Mouse (Mus musculus): Measurements from ENCODE around the gene Vps13d. TPM values are rescaled to one million over a fixed set of nuclear protein-coding genes. Genes with fewer than 3 reads are reported as not detected.

Gene Vps13d
- polyA plus RNA-seq, 1 experiment from 2014 or later = 11.6 TPM

DNA sequence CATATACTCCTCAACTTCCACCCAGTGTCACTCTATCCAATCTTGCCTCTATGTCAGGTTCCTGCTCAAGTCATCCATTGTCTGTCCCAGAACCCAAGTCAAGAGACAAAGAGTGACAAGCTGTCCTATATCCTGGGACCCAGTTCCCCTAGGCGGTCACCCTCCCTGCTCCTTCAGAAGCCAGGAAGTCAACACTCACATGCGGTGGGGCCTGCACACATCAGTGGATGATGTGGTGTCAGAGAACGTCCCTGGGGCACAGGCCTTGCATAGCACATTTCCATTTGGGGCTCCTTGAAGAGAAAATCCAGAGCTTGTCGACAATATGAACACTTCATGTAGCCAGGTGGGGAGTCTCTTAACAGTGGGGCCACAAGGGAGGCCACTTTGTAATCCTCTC lies 29.8 kb upstream of the Vps13d start:
- Histone ChIP-seq H3K4me1 (replicated peaks) (peaks cover 4% of the 10 kb centered on the region; the same call in 1 of the 2 replicates), H3K4me3 (replicated peaks) (no peak overlapping the region), H3K36me3 (no peaks in the 10 kb centered on the region), H3K9me3 (no peaks in the 10 kb centered on the region), H3K27me3 (no peaks in the 10 kb centered on the region), H3K27ac (no peak overlapping the region), H3K4me2 (no peak overlapping the region), H3K9ac (replicated peaks) (no peak overlapping the region)
- ATAC-seq (ENCODE audit: insufficient number of reproducible peaks, insufficient read depth, low FRiP score, low TSS enrichment, low read depth) = no peak
- 80% methylated on average over 4 of the region's 4 CpGs for WGBS

DNA sequence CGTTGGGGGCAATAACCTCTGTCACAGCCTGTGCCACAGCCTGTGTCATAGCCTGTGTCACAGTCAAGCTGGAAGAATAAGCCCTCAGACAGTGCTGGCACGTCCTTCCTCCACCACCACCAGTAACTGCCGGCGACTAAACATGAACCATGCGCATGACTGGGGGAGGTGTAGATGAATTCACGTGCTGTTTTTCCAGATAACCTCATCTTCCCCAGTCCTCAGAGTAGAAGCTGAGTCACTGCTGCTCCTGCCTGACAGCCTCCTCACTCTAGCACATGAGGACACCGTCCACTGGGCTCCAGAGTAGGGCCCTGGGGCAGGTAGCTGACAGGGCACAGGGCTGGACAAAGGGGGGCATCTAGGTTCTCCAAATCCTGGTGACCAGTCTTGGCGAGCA lies 27.3 kb upstream of the Vps13d start:
- Histone ChIP-seq H3K4me2 (no peak overlapping the region), H3K4me3 (replicated peaks) (no peak overlapping the region), H3K27ac (no peak overlapping the region), H3K27me3 (no peaks in the 10 kb centered on the region), H3K9me3 (no peaks in the 10 kb centered on the region), H3K9ac (replicated peaks) (no peak overlapping the region), H3K36me3 (no peaks in the 10 kb centered on the region), H3K4me1 (replicated peaks) (0 out of 2 replicates have a peak, but pooled peaks cover 4% of the 10 kb centered on the region)
- WGBS = 82% methylated on average over 8 of the region's 8 CpGs
- no peak for ATAC-seq (ENCODE audit: insufficient number of reproducible peaks, insufficient read depth, low FRiP score, low TSS enrichment, low read depth)

DNA sequence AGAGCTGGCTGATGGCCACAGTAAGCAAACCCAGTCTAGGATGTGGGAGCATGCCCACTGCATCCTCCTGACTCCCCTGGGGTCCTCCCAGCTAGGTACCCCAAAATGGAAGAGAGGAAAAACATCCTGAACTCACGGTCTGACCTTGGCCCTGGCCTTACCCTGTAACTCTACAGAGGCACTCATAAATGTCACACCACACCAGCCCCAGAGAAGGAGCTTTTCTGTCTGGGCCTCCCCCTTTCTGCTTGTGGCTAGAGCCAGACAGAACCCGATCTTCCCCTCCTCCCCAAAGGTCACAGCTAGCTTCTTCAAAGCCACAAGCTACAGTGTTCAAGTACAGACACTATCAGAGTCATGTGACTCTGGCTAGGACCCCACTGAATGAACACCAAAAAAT lies 26.6 kb upstream of the Vps13d start:
- Histone ChIP-seq H3K4me3 (replicated peaks) (no peak overlapping the region), H3K9me3 (no peaks in the 10 kb centered on the region), H3K27me3 (no peaks in the 10 kb centered on the region), H3K9ac (replicated peaks) (no peak overlapping the region), H3K27ac (no peak overlapping the region), H3K4me1 (replicated peaks) (0 out of 2 replicates have a peak, but pooled peaks cover 4% of the 10 kb centered on the region), H3K4me2 (no peak overlapping the region), H3K36me3 (no peaks in the 10 kb centered on the region)
- no peak for ATAC-seq (ENCODE audit: insufficient number of reproducible peaks, insufficient read depth, low FRiP score, low TSS enrichment, low read depth)
- WGBS = 57% methylated on average over 2 of the region's 2 CpGs

DNA sequence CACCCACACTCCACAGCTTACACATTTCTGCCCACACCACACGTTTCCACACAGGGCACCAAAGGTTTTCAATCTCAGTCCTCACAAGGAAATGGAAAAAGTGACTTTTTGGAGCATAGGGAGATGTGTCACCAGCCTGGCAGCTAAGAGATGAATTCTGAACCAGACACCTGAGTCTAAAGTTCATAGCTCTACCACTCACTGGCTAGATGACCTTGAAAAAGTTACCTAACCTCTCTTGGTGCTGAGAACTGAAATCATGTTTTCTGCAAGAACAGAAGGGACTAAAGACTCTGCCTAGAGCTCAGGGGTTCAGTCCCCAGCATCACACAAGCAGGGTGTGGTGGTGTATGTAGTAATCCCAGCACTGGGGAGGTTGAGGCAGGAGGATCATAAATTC lies 25.2 kb upstream of the Vps13d start:
- H3K27me3 ChIP-seq = no peaks in the 10 kb centered on the region
- 74% methylated on average over 1 of the region's 1 CpGs for WGBS
- no peak overlapping the region for H3K4me2 ChIP-seq
- no peak overlapping the region for H3K9ac ChIP-seq (replicated peaks)
- H3K4me3 ChIP-seq (replicated peaks) = no peak overlapping the region
- peaks cover 4% of the 10 kb centered on the region; the same call in 1 of the 2 replicates for H3K4me1 ChIP-seq (replicated peaks)
- no peak for ATAC-seq (ENCODE audit: insufficient number of reproducible peaks, insufficient read depth, low FRiP score, low TSS enrichment, low read depth)
- no peaks in the 10 kb centered on the region for H3K36me3 ChIP-seq
- H3K27ac ChIP-seq = no peak overlapping the region
- no peaks in the 10 kb centered on the region for H3K9me3 ChIP-seq

DNA sequence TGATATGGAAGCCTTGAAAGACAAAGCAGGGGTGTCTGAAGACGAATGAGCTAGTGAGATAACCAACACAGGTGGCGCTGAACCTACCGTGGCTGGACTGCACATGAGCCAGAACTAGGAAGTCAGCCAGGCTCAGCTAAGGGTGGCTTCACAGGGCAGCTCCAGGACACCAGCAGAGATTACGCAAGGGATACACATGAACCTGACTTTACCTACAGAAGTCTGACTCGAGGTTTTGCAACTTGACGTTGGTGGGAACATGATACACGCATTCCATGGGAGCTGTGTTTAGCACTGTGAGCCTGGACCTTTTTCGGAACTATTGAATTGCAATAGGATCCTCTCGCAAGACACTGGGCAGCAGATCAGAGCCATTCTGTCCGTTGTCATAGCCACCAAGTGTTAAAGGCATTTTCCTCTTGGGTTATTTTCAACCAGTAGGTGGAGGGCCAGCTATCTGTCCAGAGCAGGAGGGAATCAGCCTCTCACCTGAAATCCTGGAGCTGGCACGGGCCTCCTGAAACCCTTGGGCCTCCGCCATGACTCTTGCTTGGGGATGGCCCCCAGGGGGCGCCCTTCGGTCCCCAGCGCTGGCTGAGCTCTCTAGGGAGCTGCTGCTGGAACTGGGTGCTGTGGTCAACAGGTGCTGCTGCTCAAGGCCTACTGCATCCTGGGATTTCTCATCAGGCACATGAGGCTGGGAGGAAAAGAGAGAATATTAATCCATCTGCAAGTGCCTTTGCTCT lies 24.6 kb upstream of the Vps13d start:
- Histone ChIP-seq H3K9me3 (no peaks in the 10 kb centered on the region), H3K4me3 (replicated peaks) (no peak overlapping the region), H3K4me1 (replicated peaks) (peaks cover 4% of the 10 kb centered on the region; the same call in 1 of the 2 replicates), H3K27ac (no peak overlapping the region), H3K4me2 (no peak overlapping the region), H3K36me3 (no peaks in the 10 kb centered on the region), H3K27me3 (no peaks in the 10 kb centered on the region), H3K9ac (replicated peaks) (no peak overlapping the region)
- 62% methylated on average over 15 of the region's 15 CpGs for WGBS
- ATAC-seq (ENCODE audit: insufficient number of reproducible peaks, insufficient read depth, low FRiP score, low TSS enrichment, low read depth) = no peak

DNA sequence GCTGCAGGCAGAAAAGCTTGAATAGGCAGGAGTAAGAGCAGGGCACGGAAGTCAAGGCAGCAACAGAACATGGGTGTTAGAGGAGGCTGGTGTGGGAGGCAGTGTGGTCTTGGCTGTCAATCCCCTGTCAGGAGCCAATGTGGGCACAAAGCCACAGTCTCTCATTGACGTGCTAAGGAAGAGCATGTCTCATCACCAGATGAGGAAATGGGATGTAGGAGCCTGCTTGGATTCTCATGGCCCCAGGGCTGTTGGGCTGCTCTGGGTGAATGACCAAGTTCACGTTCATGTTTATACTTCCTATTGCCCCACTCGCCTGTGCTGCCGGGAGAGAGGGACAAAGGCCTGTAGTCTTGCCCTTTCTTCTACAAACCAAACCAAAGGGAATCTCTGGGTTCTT lies 23.0 kb upstream of the Vps13d start:
- Histone ChIP-seq H3K4me1 (replicated peaks) (peaks cover 4% of the 10 kb centered on the region; the same call in 1 of the 2 replicates), H3K9me3 (no peaks in the 10 kb centered on the region), H3K4me3 (replicated peaks) (no peak overlapping the region), H3K36me3 (no peaks in the 10 kb centered on the region), H3K9ac (replicated peaks) (no peak overlapping the region), H3K4me2 (no peak overlapping the region), H3K27me3 (no peaks in the 10 kb centered on the region), H3K27ac (no peak overlapping the region)
- no peak for ATAC-seq (ENCODE audit: insufficient number of reproducible peaks, insufficient read depth, low FRiP score, low TSS enrichment, low read depth)
- WGBS = 90% methylated on average over 5 of the region's 5 CpGs

DNA sequence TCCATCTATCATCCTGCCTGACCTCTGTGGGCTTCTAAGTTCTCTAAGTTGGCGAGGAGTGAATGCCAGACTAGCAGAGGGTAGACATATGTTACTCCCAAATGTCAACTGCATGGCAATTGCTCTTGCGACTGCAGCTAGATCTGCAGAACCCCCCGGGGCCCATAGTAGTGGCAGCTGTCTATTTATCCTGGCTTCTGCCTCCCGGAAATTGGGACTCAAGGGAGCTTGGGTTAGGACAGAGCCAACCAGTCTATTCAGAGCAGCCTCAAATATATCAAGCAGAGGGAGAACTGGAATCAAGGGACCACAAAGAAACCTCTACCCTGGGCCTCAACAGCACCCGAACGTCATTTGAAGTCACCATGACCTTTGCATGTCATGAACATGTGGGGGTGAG lies 22.2 kb upstream of the Vps13d start:
- Histone ChIP-seq H3K4me3 (replicated peaks) (no peak overlapping the region), H3K9ac (replicated peaks) (no peak overlapping the region), H3K9me3 (no peaks in the 10 kb centered on the region), H3K27ac (no peak overlapping the region), H3K4me2 (no peak overlapping the region), H3K36me3 (no peaks in the 10 kb centered on the region), H3K4me1 (replicated peaks) (peaks cover 4% of the 10 kb centered on the region; the same call in 1 of the 2 replicates), H3K27me3 (no peaks in the 10 kb centered on the region)
- no peak for ATAC-seq (ENCODE audit: insufficient number of reproducible peaks, insufficient read depth, low FRiP score, low TSS enrichment, low read depth)
- WGBS = 80% methylated on average over 6 of the region's 6 CpGs

DNA sequence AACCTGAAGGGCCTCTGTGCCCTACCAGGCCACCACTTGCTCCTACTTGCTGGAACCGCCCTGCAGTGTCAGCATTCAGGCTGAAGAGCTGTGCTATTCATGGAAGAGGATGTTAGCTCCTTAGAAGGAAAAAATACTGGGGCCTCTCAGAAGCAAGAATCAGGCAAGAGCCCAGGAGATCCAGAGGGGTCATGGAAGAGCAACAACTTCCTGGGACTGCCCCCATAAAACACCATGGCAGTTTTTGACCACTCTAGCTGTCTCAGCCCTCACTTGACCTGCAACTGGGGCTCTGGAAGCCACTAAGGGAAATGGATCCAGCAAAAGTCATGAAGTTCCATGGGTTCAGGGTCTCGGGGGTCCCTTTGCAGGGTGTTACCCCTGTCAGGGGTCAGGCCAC lies 20.6 kb upstream of the Vps13d start:
- no peak overlapping the region for H3K27ac ChIP-seq
- no peak overlapping the region for H3K9ac ChIP-seq (replicated peaks)
- ATAC-seq (ENCODE audit: insufficient number of reproducible peaks, insufficient read depth, low FRiP score, low TSS enrichment, low read depth) = no peak
- no peaks in the 10 kb centered on the region for H3K27me3 ChIP-seq
- H3K4me2 ChIP-seq = no peak overlapping the region
- H3K9me3 ChIP-seq = no peaks in the 10 kb centered on the region
- H3K4me3 ChIP-seq (replicated peaks) = no peak overlapping the region
- H3K36me3 ChIP-seq = no peaks in the 10 kb centered on the region
- H3K4me1 ChIP-seq (replicated peaks) = no peaks in the 10 kb centered on the region; the same call in 1 of the 2 replicates
- WGBS = 81% methylated on average over 2 of the region's 2 CpGs

DNA sequence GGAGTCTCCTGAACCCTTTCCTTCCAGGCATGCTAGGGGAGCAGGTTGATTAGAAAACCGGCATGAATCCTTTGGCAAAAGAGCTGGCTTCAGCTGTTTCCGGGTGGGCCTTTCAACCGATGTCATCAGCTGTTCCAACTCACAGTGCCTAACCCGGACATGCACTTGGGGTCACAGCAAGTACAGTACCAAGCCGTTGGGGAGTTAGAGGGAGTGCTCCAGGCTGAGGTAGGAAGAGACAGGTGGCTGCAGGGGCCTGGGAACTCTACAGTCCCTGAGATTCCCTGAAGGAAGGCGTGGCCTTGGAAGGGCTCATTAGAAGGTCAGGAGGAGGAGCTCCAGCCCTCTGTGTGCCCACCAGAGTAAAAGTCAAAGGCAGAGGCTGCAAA lies 20.0 kb upstream of the Vps13d start:
- Histone ChIP-seq H3K9ac (replicated peaks) (no peak overlapping the region), H3K4me2 (no peak overlapping the region), H3K4me3 (replicated peaks) (no peak overlapping the region), H3K36me3 (no peaks in the 10 kb centered on the region), H3K27me3 (no peaks in the 10 kb centered on the region), H3K9me3 (no peaks in the 10 kb centered on the region), H3K4me1 (replicated peaks) (peaks cover under 1% of the 10 kb centered on the region), H3K27ac (no peak overlapping the region)
- peak; percentile 71 for ATAC-seq (ENCODE audit: insufficient number of reproducible peaks, insufficient read depth, low FRiP score, low TSS enrichment, low read depth)
- WGBS = 51% methylated on average over 6 of the region's 6 CpGs

DNA sequence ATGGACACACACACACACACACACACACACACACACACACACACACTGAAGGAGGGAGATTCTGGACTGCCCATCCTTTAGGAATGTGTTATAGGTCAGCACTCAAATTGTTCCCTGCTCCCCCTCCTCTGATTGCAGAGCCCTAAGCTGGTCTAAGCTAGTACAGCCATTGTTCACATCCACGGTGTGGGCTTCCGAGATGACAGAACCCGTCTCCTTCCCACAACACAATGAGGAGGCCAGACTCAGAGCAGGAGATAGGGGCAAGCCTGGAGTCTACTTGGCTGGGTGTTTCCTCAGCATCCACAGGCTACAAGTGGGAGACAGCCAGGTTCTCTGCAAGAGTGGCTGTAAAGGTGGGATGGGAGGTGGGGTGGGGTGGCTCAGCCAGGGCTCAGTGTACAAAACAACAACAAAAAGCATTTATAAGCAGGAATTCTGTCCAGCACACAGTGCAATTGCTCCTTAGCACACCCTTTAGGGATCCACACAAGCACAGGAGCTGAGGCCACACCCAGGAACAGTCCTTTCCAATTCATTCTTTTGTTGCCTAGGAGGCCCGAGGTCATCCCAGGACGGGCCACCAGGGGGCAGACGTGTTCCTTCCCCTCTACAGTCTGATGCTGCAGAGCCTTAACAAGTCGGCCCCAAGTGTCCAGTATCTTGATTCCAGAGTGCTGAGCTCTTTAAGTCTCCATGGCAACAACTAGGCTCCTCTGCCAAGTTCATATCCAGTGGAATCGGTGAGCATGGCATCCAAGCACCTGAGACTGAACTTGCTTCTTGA lies 19.4 kb upstream of the Vps13d start:
- no peak overlapping the region for H3K9ac ChIP-seq (replicated peaks)
- H3K27me3 ChIP-seq = no peaks in the 10 kb centered on the region
- H3K9me3 ChIP-seq = no peaks in the 10 kb centered on the region
- H3K4me2 ChIP-seq = no peak overlapping the region
- peak; percentile 71 for ATAC-seq (ENCODE audit: insufficient number of reproducible peaks, insufficient read depth, low FRiP score, low TSS enrichment, low read depth)
- no peaks in the 10 kb centered on the region for H3K36me3 ChIP-seq
- H3K4me3 ChIP-seq (replicated peaks) = no peak overlapping the region
- no peak overlapping the region for H3K27ac ChIP-seq
- 38% methylated on average over 8 of the region's 8 CpGs for whole genome bisulfite sequencing
- H3K4me1 ChIP-seq (replicated peaks) = peaks cover 7% of the 10 kb centered on the region

DNA sequence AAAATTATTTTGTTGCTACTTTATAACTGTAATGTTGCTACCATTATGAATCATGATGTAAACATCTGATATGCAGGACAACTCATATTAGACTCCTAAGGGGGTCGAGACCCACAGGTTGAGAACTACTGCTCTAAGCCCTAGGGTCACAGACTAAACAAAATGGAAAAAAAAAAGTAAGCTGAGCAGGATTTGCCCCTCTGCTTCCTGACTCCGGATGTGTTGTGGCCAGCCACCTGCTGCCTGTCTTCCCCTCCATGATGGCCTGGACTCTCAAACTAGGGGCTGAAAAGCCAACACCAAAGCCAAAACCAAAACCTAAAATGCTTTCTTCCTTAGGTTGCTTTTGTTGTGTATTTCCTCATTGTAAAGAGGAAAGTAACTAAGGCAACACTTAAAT lies 16.3 kb upstream of the Vps13d start:
- Histone ChIP-seq H3K27ac (no peak overlapping the region), H3K4me1 (replicated peaks) (peaks cover 7% of the 10 kb centered on the region), H3K9me3 (no peaks in the 10 kb centered on the region), H3K27me3 (no peaks in the 10 kb centered on the region), H3K9ac (replicated peaks) (no peak overlapping the region), H3K4me2 (no peak overlapping the region), H3K36me3 (no peaks in the 10 kb centered on the region), H3K4me3 (replicated peaks) (no peak overlapping the region)
- ATAC-seq (ENCODE audit: insufficient number of reproducible peaks, insufficient read depth, low FRiP score, low TSS enrichment, low read depth) = no peak
- 75% methylated on average over 2 of the region's 2 CpGs for WGBS
